Comparison of ENCODE assay signal across 8 mouse cellular contexts in genomic region chr12:17324549-17325470, GRCm38 (mm10). TPM values are rescaled to one million over a fixed set of nuclear protein-coding genes. Genes with fewer than 3 reads are reported as not detected.
DNase-seq lines count a peak whose midpoint lies in the region; ATAC-seq and TF ChIP-seq lines count a peak whose summit lies in the region.

No protein-coding gene starts in this region.

- H3K4me2 ChIP-seq in CH12.LX (ENCODE audit: insufficient read depth, low read depth, poor library complexity, severe bottlenecking): peak overlapping the region; percentile 65
- peak overlapping the region; percentile 89 for H3K4me2 ChIP-seq in embryonic facial prominence, embryonic 13.5 days
- H3K4me2 ChIP-seq in intestine, embryonic 16.5 days (ENCODE audit: low read depth, low read length): peak overlapping the region; percentile 85
- H3K4me2 ChIP-seq in liver, embryonic 15.5 days: peak overlapping the region; percentile 62
- H3K4me2 ChIP-seq in neural tube, embryonic 15.5 days: peak overlapping the region; percentile 91

- peak overlapping the region; percentile 2 for H3K4me3 ChIP-seq in erythroblast, embryonic 14.5 days (replicated peaks)
- peak overlapping the region in 1 of 3 experiments; percentile 40 for H3K4me3 ChIP-seq in CH12.LX (replicated peaks in 1 of 3; ENCODE audit: low read depth in 2 of 3, low read length in 2 of 3, poor library complexity in 1 of 3)
- peak overlapping the region; percentile 48 for H3K4me3 ChIP-seq in embryonic facial prominence, embryonic 13.5 days
- peak overlapping the region; percentile 48 for H3K4me3 ChIP-seq in intestine, embryonic 16.5 days (ENCODE audit: low read length)
- H3K4me3 ChIP-seq in liver, embryonic 15.5 days (replicated peaks): peak overlapping the region; percentile 37
- peak overlapping the region; percentile 43 for H3K4me3 ChIP-seq in neural tube, embryonic 15.5 days (replicated peaks)

- no peaks in the 10 kb centered on the region for H3K36me3 ChIP-seq in erythroblast, embryonic 14.5 days (ENCODE audit: control insufficient read depth)
- no peaks in the 10 kb centered on the region for H3K36me3 ChIP-seq in CH12.LX (replicated peaks in 1 of 2; ENCODE audit: control insufficient read depth in 1 of 2, insufficient read depth in 1 of 2, low read length in 1 of 2)
- H3K36me3 ChIP-seq in embryonic facial prominence, embryonic 13.5 days: no peaks in the 10 kb centered on the region
- no peaks in the 10 kb centered on the region for H3K36me3 ChIP-seq in intestine, embryonic 16.5 days (ENCODE audit: control insufficient read depth, insufficient read depth, low read length)
- H3K36me3 ChIP-seq in liver, embryonic 15.5 days (replicated peaks): no peaks in the 10 kb centered on the region
- no peaks in the 10 kb centered on the region for H3K36me3 ChIP-seq in neural tube, embryonic 15.5 days

- ATAC-seq in erythroblast, adult 5-6 weeks (replicated peaks; ENCODE audit: low FRiP score, poor library complexity, severe bottlenecking): no peak
- ATAC-seq in embryonic facial prominence, embryonic 13.5 days (ENCODE audit: insufficient number of reproducible peaks, insufficient read depth, low FRiP score, low TSS enrichment, low read depth): no peak; the same call in 1 of the 2 replicates
- ATAC-seq in intestine, embryonic 16.5 days: peak; percentile 71
- no peak for ATAC-seq in liver, embryonic 15.5 days (ENCODE audit: insufficient read depth)
- ATAC-seq in neural tube, embryonic 15.5 days (ENCODE audit: low FRiP score): peak; percentile 74

- no peaks in the 10 kb centered on the region for H3K9me3 ChIP-seq in erythroblast, embryonic 14.5 days (ENCODE audit: control insufficient read depth, low read length)
- no peaks in the 10 kb centered on the region for H3K9me3 ChIP-seq in CH12.LX (replicated peaks; ENCODE audit: low read length)
- no peaks in the 10 kb centered on the region for H3K9me3 ChIP-seq in embryonic facial prominence, embryonic 13.5 days
- H3K9me3 ChIP-seq in intestine, embryonic 16.5 days (ENCODE audit: control insufficient read depth, low read length): no peaks in the 10 kb centered on the region
- H3K9me3 ChIP-seq in liver, embryonic 15.5 days (replicated peaks): no peaks in the 10 kb centered on the region
- no peaks in the 10 kb centered on the region for H3K9me3 ChIP-seq in neural tube, embryonic 15.5 days (replicated peaks)

- no peak for DNase-seq in CH12.LX (ENCODE audit: extremely low read depth)
- DNase-seq in cerebellum, adult 11 months: no peak

- TF ChIP-seq CTCF in CH12.LX (conservative IDR thresholded peaks at IDR 0.05 in 1 of 2, IDR thresholded peaks at IDR 0.05 in 1 of 2; ENCODE audit: low read depth in 2 of 2, low read length in 2 of 2): no peak

- H3K4me1 ChIP-seq in erythroblast, embryonic 14.5 days (ENCODE audit: control insufficient read depth): no peaks in the 10 kb centered on the region
- peaks cover 0 to 6% of the 10 kb centered on the region in 2 experiments; a peak in 3 of 4 replicates for H3K4me1 ChIP-seq in CH12.LX (ENCODE audit: control insufficient read depth in 1 of 2, insufficient read depth in 2 of 2)
- peaks cover 12% of the 10 kb centered on the region for H3K4me1 ChIP-seq in embryonic facial prominence, embryonic 13.5 days
- H3K4me1 ChIP-seq in intestine, embryonic 16.5 days (ENCODE audit: control insufficient read depth, insufficient read depth, low read length): peaks cover 3% of the 10 kb centered on the region; the same call in 1 of the 2 replicates
- peaks cover 6% of the 10 kb centered on the region; the same call in 1 of the 2 replicates for H3K4me1 ChIP-seq in liver, embryonic 15.5 days (replicated peaks)
- H3K4me1 ChIP-seq in neural tube, embryonic 15.5 days: peaks cover 14% of the 10 kb centered on the region

- no peak for TF ChIP-seq POLR2A in CH12.LX (IDR thresholded peaks at IDR 0.05; ENCODE audit: low read depth, low read length)

- dilution Hi-C loops in CH12.LX (cut with MboI; ENCODE audit: extremely low pct_ligation_motif_present, extremely low pct_unique_long_range_greater_than_20kb, low sequenced_read_pairs): no loop called here

- no peak for TF ChIP-seq EP300 in CH12.LX (IDR thresholded peaks at IDR 0.05; ENCODE audit: low read length)

- peaks cover 43% of the 10 kb centered on the region for H3K27me3 ChIP-seq in erythroblast, embryonic 14.5 days (ENCODE audit: control insufficient read depth)
- H3K27me3 ChIP-seq in CH12.LX (replicated peaks): peaks cover 7% of the 10 kb centered on the region
- peaks cover 57% of the 10 kb centered on the region for H3K27me3 ChIP-seq in embryonic facial prominence, embryonic 13.5 days
- peaks cover 26% of the 10 kb centered on the region for H3K27me3 ChIP-seq in intestine, embryonic 16.5 days (replicated peaks; ENCODE audit: control insufficient read depth, insufficient read depth, low read length)
- H3K27me3 ChIP-seq in liver, embryonic 15.5 days: peaks cover 51% of the 10 kb centered on the region
- peaks cover 29% of the 10 kb centered on the region for H3K27me3 ChIP-seq in neural tube, embryonic 15.5 days (replicated peaks)

- 3% methylated on average over 51 of the region's 51 CpGs for WGBS in embryonic facial prominence, embryonic 13.5 days
- 4% methylated on average over 51 of the region's 51 CpGs for WGBS in intestine, embryonic 16.5 days
- WGBS in liver, embryonic 15.5 days (ENCODE audit: insufficient replicate concordance): 3% methylated on average over 51 of the region's 51 CpGs
- 3% methylated on average over 51 of the region's 51 CpGs for WGBS in neural tube, embryonic 15.5 days

- in situ Hi-C loops in CH12.LX (cut with MboI; ENCODE audit: low pct_ligation_motif_present, low pct_unique_long_range_greater_than_20kb, low sequenced_read_pairs): no loop called here

- no peaks in the 10 kb centered on the region for H3K79me2 ChIP-seq in CH12.LX (replicated peaks; ENCODE audit: control insufficient read depth, extremely low read depth, insufficient read depth, poor library complexity, severe bottlenecking)

- no peak overlapping the region for H3K27ac ChIP-seq in CH12.LX (ENCODE audit: insufficient read depth, low read depth)
- no peak overlapping the region for H3K27ac ChIP-seq in embryonic facial prominence, embryonic 13.5 days
- H3K27ac ChIP-seq in intestine, embryonic 16.5 days (ENCODE audit: low read length): no peak overlapping the region
- H3K27ac ChIP-seq in liver, embryonic 15.5 days (replicated peaks): no peak overlapping the region
- H3K27ac ChIP-seq in neural tube, embryonic 15.5 days (replicated peaks): no peak overlapping the region

- no peak for TF ChIP-seq RAD21 in CH12.LX (IDR thresholded peaks at IDR 0.05; ENCODE audit: low read depth, low read length)

- H3K9ac ChIP-seq in CH12.LX (ENCODE audit: insufficient read depth, low read depth): 0 out of 2 replicates have a peak overlapping the region, but pooled peaks have one; percentile 5
- peak overlapping the region; percentile 67 for H3K9ac ChIP-seq in embryonic facial prominence, embryonic 13.5 days
- peak overlapping the region; percentile 48 for H3K9ac ChIP-seq in intestine, embryonic 16.5 days (ENCODE audit: low read depth, low read length)
- no peak overlapping the region for H3K9ac ChIP-seq in liver, embryonic 15.5 days
- peak overlapping the region; percentile 45 for H3K9ac ChIP-seq in neural tube, embryonic 15.5 days (replicated peaks)

TF ChIP-seq in CH12.LX, 34 proteins besides CTCF, POLR2A, EP300 and RAD21:
- TF ChIP-seq RCOR1 (conservative IDR thresholded peaks at IDR 0.05; ENCODE audit: low read depth, low read length) (no peak), JUND (conservative IDR thresholded peaks at IDR 0.05; ENCODE audit: low read depth, low read length) (no peak), NRF1 (IDR thresholded peaks at IDR 0.05; ENCODE audit: low read depth, low read length) (no peak)

RNA-seq across cellular contexts. Expression of gene Atp6v1c2, which starts 4.3 kb away (rescaled TPM):
- not detected in 2 replicates for polyA plus RNA-seq in erythroblast, embryonic 14.5 days (2012)
- 1.3 TPM in 1 of 2 replicates, not detected in the other for total RNA-seq in erythroblast, adult 5-6 weeks (2015; ENCODE audit: low replicate concordance)
- not detected in 2 replicates for total RNA-seq in erythroblast, adult 5-6 weeks (2017; ENCODE audit: low replicate concordance)
- total RNA-seq in CH12.LX (2012; rRNA removed) (0.34 and 0.42 TPM in 2 replicates), CH12.LX (2014; rRNA removed) (not detected in 2 replicates)
- polyA plus RNA-seq in CH12.LX (2012; ENCODE audit: insufficient read length, low read depth): 0.19 TPM in 2 replicates
- 0.94 and 1.6 TPM in 2 replicates for polyA plus RNA-seq in embryonic facial prominence, embryonic 13.5 days (2015; fragmentation: Nextera tagmentation; extraction: Ambion mirVana)
- 0.18 TPM in 1 of 2 replicates, not detected in the other for polyA plus RNA-seq in intestine, embryonic 16.5 days (2015; fragmentation: Nextera tagmentation; extraction: Ambion mirVana)
- polyA plus RNA-seq in liver, embryonic 15.5 days (2015; fragmentation: Nextera tagmentation; extraction: Ambion mirVana): 0.09 TPM in 1 of 2 replicates, not detected in the other
- polyA plus RNA-seq in neural tube, embryonic 15.5 days (2015; fragmentation: Nextera tagmentation; extraction: Ambion mirVana): 0.41 and 0.43 TPM in 2 replicates

RNA-seq across cellular contexts. Expression of gene Nol10, which starts 23.4 kb away (rescaled TPM):
- 0.21 and 0.70 TPM in 2 replicates for polyA plus RNA-seq in erythroblast, embryonic 14.5 days (2012)
- 3.5 and 6.3 TPM in 2 replicates for total RNA-seq in erythroblast, adult 5-6 weeks (2015; ENCODE audit: low replicate concordance)
- 2.4 and 5.0 TPM in 2 replicates for total RNA-seq in erythroblast, adult 5-6 weeks (2017; ENCODE audit: low replicate concordance)
- total RNA-seq in CH12.LX (2012; rRNA removed): 10.9 and 14.4 TPM in 2 replicates
- 12.3 and 14.5 TPM in 2 replicates for total RNA-seq in CH12.LX (2014; rRNA removed)
- 64.9 and 65.8 TPM in 2 replicates for polyA plus RNA-seq in CH12.LX (2012; ENCODE audit: insufficient read length, low read depth)
- polyA plus RNA-seq in embryonic facial prominence, embryonic 13.5 days (2015; fragmentation: Nextera tagmentation; extraction: Ambion mirVana): 27.7 and 28.7 TPM in 2 replicates
- polyA plus RNA-seq in intestine, embryonic 16.5 days (2015; fragmentation: Nextera tagmentation; extraction: Ambion mirVana): 13.3 and 14.5 TPM in 2 replicates
- 8.8 and 9.9 TPM in 2 replicates for polyA plus RNA-seq in liver, embryonic 15.5 days (2015; fragmentation: Nextera tagmentation; extraction: Ambion mirVana)
- 20.2 and 21.6 TPM in 2 replicates for polyA plus RNA-seq in neural tube, embryonic 15.5 days (2015; fragmentation: Nextera tagmentation; extraction: Ambion mirVana)

RNA-seq across cellular contexts. Expression of gene Pdia6, which starts 58.5 kb away (rescaled TPM):
- polyA plus RNA-seq in erythroblast, embryonic 14.5 days (2012): 0.58 and 0.90 TPM in 2 replicates
- 64.0 and 64.9 TPM in 2 replicates for total RNA-seq in erythroblast, adult 5-6 weeks (2015; ENCODE audit: low replicate concordance)
- total RNA-seq in erythroblast, adult 5-6 weeks (2017; ENCODE audit: low replicate concordance): 57.6 and 63.9 TPM in 2 replicates
- 359 and 526 TPM in 2 replicates for total RNA-seq in CH12.LX (2012; rRNA removed)
- total RNA-seq in CH12.LX (2014; rRNA removed): 408 and 443 TPM in 2 replicates
- 382 and 481 TPM in 2 replicates for polyA plus RNA-seq in CH12.LX (2012; ENCODE audit: insufficient read length, low read depth)
- polyA plus RNA-seq in embryonic facial prominence, embryonic 13.5 days (2015; fragmentation: Nextera tagmentation; extraction: Ambion mirVana): 591 and 658 TPM in 2 replicates
- 612 and 650 TPM in 2 replicates for polyA plus RNA-seq in intestine, embryonic 16.5 days (2015; fragmentation: Nextera tagmentation; extraction: Ambion mirVana)
- polyA plus RNA-seq in liver, embryonic 15.5 days (2015; fragmentation: Nextera tagmentation; extraction: Ambion mirVana): 225 and 228 TPM in 2 replicates
- 280 and 319 TPM in 2 replicates for polyA plus RNA-seq in neural tube, embryonic 15.5 days (2015; fragmentation: Nextera tagmentation; extraction: Ambion mirVana)

Comparison
In these comparisons a context has a peak if more than half of its experiments do, and no peak if none do; other contexts are left out.
1. ATAC-seq: peak in intestine, embryonic 16.5 days (single experiment) and neural tube, embryonic 15.5 days (single experiment); none in erythroblast, adult 5-6 weeks (single experiment), embryonic facial prominence, embryonic 13.5 days (single experiment) and liver, embryonic 15.5 days (single experiment).
2. RNA of gene Pdia6, which starts 58.5 kb away (polyA plus RNA-seq): 612 to 650 TPM in intestine, embryonic 16.5 days, 591 to 658 TPM in embryonic facial prominence, embryonic 13.5 days, 382 to 481 TPM in CH12.LX, 280 to 319 TPM in neural tube, embryonic 15.5 days and 225 to 228 TPM in liver, embryonic 15.5 days; 0.58 to 0.90 TPM in erythroblast, embryonic 14.5 days; every median in the first group is over 100 times any median in the second.
3. Peak in every context shown above with its lines, with median percentiles within 50 percentile points of each other: H3K4me2 ChIP-seq.